Mouse (Mus musculus): ENCODE measurements around the gene Rnf41. TPM values are rescaled to one million over a fixed set of nuclear protein-coding genes. Genes with fewer than 3 reads are reported as not detected.
A peak's percentile ranks its signal among the peaks of the same experiment; 100 is the strongest.

The Rnf41 gene
- total RNA-seq, 4 experiments from 2014 or later, result 39.1 to 55.4 (median 50.8) TPM

DNA sequence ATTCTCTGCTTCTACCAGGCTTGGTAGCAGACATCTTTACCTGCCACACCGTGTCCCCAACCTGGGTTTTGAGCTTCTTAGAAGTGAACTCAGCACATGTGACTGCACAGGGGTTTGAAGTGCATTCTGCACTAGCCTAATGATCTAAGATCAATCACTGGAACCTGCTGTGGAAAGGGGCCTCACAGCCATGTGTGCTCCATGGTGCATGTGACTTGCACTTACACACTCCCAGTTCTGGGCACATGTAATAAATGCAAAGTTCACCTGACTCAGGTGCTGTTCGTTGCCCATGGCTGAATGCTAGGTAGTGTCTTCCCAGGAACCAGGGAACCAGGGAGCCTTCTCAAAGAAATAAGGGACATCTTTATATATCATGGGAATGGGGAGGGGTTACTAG, 22.0 kb downstream of the Rnf41 start:
- no peak for DNase-seq

DNA sequence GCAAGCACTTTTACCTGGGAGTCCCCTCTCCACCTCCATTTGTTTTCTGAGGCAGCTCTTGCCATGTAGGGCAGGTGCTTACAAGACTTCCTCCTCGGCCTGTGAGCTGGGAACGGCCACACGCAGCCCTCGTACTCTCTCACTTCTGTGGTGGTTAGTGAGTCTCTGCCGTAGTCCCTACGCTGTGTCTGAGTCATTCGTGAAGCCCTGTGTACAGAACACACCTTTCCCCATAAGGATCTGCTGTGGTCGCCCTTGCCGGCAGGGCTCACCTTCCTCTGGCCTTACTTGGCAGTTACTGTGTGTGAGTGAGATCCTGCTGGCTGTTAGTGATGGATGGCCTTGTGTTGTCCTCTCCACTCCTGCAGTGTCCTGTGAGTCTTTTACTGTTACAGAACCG, 23.2 kb downstream of the Rnf41 start:
- DNase-seq, result no peak

DNA sequence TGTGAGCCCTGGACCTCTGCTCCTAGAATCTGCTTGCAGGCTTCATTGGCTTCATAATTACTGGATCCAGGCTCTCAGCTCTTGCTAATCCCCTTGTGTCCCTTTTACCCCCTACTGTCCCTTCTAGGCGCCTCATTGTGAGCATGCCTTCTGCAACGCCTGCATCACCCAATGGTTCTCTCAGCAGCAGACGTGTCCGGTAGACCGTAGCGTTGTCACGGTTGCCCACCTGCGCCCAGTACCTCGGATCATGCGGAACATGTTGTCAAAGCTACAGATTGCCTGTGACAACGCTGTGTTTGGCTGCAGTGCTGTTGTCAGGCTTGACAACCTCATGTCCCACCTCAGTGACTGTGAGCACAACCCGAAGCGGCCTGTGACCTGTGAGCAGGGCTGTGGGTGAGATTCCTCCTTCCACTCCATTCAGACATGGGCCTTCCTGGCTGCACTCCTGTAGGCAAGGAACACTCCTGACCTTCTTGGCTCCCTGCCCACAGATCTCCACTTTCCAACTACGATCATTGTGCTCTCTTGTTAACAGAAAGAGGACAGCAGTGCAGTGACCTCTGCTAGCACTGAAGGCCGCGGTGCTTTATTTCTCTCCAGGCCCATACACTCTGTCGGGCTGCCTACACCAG, 23.8 kb downstream of the Rnf41 start:
- DNase-seq, result peak; percentile 75

DNA sequence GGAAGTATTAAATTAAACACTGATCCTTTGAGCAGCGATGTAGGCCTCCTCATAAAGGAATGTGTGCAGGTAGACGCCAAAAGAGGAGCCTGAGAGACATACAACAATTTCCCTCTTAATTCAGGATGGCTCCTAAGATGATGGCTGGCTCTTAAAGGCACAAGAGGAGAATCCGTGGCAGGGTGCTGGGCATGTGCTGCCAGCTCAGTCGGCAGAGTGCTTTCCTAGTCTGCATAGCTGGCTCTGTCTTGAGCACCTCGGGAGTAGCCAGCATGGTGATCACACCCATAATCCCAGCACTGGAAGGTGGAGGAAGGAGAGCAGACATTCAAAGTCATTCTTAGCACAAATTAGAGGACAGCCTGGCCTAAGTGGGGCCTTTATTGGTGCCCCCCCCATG, 24.4 kb downstream of the Rnf41 start:
- no peak for DNase-seq

DNA sequence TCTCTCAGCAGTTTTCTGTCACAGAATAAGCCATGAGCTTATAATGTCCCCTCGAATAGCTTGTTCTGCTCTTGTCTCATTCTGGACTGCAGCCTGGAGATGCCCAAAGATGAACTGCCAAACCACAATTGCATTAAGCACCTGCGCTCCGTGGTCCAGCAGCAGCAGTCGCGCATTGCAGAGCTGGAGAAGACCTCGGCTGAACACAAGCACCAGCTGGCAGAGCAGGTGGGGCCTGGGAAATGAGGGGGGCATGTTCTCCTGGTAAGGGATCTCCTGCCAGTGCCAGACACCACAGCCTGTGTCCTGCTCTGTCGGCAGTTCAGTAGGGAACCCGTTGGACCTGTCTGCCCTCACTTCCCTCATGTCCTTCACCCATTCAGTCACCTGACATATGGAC, 24.9 kb downstream of the Rnf41 start:
- DNase-seq, result no peak

DNA sequence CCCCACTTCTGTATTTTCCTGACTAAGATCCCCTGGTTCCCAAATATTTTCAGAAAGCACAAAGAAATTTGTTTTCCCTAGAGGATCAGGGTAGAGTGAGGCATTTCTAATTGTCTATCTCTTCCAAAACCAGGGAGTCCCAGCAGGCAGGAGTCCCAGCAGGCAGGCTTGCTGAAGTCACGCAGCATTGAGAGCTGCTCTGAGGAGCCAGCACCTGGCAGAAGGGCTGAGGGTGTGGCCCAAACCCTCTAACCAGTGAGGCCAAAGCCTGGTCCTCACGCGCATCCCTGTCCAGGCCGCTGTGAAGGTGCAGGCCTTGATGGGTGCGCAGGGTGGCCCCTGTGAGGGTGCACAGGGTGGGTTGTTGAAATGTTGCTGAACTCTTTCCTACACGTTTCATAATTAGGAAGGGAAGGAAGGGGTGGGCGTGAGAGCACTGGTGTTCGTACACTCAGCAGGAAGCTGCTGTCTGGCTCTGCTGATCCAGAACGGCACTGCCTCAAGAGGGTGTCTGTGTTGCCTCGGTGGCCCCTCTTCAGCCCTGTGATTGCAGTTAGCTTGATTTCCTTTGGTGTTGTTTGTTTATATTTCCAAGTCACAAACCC, 27.3 kb downstream of the Rnf41 start:
- no peak for DNase-seq

DNA sequence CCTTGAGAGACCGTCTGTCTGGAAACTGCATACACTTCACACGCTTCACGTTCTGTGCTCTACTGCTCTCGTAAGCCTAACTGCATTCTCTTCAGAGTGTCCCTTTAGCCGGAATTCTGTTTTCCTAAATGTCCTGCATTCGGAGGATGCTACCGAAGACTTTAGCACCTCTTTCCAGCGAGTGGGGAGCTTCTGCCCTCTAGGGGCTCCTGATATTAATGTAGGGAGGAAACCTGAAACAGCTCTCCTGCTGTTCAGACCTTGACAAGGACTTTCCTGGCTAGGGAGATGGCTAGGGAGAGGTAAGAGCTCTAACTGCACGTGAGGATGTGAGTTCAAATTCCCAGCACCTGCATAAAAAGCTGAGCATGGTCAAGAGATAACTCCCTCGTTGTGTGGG, 28.9 kb downstream of the Rnf41 start:
- DNase-seq, result no peak

DNA sequence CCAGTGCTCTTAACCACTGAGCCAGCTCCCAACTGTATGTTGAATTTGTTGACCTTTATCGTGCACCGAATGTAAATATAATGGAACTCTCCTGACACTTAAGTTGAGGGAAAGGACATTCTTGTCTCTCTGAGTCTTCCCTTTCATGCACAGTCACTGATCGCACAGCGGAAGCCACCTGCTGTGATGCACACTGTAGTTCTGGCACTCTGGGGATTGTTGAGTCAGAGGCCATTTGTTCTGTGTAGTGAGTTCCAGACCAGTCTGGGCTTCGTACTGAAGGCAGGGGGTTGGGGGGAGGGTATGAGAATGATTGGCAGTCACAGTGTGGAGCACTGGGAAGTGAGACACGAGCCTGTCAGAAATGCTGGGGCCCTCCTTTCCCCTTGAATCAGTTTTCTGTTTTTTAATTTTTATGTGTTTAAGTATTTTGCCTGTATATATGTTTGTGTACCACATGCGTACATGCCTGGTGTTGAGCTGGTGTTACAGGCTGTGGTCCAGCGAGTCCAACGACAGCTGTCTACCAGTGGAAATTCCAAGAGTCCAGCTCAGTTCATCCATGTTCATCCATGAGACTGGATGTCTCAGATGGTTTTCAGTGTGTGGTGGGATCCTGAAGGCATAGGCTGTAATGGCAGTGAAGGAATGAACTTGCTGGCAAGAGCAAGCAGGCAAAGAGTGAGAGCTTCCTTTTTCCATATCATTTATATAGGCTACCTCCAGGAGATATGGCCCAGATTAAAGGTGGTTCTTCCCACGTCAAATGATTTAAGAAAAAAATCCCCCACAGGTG, 30.1 kb downstream of the Rnf41 start:
- DNase-seq, result no peak

DNA sequence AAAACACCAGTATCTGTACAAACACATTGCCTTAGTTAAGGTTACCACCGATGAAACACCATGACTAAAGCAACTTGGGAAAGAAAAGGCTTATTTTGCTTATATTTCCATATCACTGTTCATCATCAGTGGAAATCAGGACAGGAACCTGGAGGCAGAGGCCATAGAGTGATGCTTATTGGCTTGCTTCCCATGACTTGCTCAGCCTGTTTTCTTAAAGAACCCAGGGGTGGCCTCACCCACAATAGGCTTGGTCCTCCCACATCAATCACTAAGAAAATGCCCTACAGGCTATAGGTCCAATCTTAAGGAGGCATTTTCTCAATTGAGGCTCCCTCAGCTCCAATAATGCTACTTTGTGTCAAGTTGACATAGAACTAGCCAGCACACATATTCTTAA, 31.3 kb downstream of the Rnf41 start:
- DNase-seq, result no peak

DNA sequence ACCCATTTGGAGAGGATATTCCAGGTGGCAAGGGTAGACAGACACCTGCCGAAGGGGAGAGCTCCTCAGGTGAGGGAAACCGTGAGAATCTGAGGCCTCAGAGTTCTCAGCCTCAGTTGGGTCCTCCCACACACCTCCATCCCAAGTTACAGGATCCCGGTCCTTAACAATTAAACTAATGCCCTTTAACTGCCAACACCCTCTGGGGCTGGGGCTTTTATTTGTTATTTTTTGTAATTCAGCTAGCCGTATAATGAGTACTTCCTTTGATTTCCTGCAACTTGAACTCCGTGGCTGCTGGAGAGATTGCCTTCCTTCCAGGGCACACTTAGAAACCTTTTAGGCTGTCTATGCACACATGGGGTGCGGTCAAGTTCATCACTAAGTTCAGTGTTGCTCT, 32.9 kb downstream of the Rnf41 start:
- no peak for DNase-seq

DNA sequence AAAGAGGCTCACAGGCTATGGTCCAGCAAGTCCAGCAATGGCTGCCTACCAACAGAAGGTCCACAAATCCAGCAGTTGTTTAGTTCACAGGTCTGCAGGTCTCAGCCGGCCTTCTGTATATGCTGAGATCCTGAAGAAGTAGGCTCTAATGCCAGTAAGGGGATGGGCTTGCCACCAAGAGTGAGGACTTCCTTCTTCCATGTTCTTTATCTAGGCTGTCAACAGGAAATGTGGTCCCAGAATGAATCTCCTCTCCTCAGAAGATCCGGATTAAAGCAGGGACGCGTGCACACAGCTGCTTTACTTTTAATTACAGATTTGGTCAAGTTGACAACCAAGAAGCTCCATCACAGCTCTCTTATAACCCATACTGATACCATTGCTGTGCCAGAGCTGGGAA, 34.0 kb downstream of the Rnf41 start:
- no peak for DNase-seq

DNA sequence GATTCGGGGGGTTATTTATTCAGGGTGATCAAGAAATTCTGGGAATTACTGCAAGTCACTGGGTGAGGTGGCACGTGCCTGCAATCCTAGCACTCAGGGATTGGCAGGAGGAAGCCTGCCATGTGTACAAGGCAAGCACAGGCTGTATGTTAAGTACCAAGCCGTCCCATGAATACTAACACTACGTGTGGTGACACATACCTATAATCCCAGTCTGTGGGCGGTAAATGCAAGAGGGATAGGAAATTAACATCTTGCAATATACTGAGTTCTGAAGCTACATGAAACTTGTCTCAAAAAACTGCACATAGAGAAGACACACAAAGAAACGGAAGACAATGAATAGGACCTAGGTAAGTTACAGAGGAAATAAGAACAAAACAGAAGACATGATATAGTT, 39.6 kb downstream of the Rnf41 start:
- DNase-seq, result no peak

DNA sequence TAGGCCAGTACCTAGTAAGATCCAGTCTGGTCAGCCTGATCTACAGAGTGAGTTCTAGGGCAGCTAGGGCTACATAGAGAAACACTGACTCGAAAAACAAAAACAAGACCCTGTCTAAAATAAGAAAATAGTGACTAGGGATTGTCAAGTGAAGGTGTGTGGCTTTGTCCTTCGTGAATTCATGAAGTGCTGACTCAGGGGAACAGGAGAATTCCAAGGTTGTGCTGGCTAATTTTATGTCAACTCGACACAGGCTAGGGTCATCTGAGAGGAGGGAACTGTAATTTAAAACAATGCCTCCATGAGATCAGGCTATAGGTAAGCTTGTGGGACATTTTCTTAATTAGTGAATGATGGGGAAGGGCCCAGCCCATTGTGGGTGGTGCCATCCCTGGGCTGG, 43.0 kb downstream of the Rnf41 start:
- no peak for DNase-seq

DNA sequence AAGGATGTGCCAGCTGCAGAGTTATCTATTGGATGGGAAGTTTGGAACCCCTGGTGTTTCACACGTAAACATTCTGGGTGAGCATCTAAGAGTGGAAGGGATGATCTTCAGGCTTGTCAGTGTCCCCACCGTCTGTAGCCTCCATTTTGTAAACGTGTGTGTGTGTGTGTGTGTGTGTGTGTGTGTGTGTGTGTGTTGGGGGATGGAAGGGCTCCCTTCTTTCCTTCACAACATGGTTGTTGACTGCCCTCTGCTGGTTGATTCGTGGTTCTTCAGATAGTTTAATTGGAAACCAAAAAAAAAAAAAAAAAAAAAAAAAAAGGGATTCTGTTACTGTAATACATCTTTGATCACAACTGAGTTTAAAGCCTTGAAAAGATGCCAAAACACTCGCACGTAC, 43.8 kb downstream of the Rnf41 start:
- DNase-seq, result no peak

DNA sequence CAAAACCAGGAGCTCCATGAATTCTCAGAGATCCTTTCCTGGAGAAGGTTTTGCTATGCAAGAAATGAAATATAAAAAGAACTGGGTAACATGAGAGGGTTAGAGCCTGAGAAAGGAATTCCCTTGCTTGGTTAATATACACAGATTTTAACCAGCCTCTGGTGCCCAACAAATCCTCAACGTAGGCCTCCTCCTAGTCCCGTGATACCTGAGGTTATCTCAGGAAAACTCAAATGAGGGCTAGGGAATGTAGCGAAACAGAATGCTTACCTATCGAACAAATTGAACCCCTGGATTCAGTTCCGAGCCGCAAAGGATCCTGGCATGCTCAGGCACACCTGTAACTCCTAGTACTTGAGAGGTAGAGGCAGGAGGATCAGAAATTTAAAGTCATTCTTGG, 46.2 kb downstream of the Rnf41 start:
- DNase-seq, result no peak

DNA sequence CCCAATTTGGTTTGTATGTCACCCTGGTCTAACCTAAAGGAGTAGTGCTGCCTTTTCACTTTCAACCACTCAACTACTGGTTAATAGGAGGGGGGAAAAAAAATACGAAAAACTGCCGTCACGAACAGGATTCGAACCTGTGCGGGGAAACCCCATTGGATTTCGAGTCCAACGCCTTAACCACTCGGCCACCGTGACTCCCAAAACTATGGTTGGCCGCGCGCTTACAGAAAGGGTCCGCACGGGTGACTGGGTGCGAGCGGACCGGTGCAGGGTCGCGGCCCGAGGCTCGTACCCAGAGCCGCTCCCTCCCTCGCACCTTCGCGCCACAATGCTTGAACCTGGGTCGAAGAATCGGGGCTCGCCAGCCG, 46.9 kb downstream of the Rnf41 start:
- DNase-seq, result peak; percentile 87

DNA sequence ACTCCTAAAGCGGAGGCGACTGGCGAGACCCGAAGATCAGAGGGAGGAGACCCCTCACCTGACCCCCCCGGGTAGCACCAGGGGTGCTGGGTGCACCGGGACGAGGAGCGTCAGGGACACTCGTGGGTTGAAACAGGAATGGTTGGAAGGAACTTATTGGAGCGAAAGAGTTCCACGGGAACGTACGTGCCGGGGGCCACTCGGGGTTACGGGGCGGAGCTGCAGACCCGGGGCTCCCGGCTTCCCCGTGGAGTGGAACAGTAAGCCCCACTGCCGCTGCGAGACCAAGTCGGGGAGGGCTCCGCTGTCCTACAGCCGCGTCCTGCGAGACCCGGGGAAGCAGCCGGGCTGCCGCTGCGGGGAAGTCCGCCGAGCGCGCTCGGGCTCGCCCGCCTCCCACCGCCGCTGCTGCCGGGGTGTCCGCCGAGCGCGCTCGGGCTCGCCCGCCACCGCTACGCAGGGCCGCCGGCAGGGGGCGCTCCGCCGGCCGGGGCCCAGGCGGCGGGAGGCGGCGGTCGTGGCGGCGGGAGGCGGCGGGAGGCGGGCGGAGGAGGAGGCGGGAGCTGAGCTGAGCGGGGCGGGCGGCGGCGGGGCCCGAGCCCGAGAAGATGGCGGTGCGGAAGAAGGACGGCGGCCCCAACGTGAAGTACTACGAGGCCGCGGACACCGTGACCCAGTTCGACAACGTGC, 47.4 kb downstream of the Rnf41 start, which contains the start of gene Smarcc2:
TSS of gene Smarcc2 (plus strand) at position 530 of the 690 bp plus-strand sequence.
- DNase-seq, result peak; percentile 66

DNA sequence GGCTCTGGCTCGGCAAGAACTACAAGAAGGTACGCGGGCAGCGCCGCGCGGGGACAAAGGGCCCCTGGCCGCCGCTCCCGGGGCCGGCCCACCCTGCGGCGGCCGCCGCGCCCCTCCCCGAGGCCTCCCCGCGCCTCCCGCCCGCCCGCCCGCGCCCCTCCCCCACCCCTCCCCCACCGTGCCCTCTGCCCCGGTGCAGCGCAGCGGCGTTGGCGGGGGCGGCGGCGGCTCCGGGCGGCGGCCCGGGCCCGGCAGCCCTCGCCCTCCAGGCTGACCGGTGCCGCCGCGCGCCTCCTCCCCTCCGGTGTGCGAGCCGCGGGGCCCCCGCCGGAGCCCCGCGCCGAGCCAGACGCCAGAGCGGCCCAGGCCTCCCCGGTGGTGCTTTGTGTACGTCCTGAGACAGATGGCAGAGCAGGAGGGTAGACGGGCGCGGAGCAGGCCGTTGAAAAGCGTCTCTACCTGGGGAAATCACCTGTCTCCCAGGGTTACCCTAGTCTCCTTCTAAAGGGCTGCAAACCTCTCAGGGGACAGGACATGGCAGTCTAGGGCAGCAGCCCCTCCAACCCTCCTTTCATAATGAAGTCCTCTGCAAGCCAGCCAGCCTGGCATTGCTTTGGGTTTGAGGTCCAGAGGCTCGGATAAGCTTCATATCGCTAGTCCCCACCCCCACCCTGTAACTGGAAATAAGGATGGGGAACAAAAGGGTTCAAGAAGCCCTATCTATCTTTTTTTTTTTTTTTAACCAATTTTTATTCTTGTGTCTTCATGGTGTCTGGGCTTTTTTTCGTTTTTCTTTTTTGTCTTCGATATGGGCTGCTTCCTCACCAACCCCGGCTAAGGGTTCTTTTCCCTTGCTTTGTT, 48.2 kb downstream of the Rnf41 start:
- DNase-seq, result no peak

DNA sequence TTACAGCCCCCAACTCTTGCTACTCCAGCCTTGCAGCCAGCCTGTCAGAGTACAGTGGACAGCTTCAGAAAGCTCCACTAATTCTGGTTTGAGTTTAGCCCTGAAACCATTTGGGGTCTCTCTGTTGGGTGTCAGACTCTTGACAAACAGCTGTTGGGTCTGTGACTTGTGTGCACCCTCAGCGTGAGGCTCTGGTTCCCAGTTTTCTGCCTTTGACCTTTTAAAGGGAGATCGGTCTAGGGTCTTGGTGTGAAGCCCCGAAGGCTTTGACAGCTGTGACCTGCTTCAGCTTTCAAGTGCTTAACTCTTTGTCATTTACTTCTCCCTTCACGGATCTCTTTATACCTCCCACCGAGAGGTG, 48.8 kb downstream of the Rnf41 start:
- no peak for DNase-seq

DNA sequence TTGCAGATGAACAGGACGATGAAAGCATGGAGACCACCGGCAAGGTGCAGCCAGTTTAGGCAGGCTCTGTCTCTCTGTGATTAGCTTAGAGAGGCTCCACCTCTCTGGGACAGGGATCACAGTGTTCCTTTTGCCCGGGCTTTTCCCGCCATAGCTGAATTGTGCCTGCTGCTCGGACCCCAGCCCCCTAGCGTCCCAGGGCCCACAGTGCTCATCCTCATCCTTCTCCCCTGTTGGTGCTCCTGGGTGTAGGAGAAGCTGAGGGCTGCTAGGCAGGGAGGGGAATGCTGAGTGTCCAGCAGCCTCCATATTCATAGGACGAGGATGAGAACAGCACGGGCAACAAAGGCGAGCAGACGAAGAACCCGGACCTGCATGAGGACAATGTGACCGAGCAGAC, 62.9 kb downstream of the Rnf41 start:
- no peak for DNase-seq

DNA sequence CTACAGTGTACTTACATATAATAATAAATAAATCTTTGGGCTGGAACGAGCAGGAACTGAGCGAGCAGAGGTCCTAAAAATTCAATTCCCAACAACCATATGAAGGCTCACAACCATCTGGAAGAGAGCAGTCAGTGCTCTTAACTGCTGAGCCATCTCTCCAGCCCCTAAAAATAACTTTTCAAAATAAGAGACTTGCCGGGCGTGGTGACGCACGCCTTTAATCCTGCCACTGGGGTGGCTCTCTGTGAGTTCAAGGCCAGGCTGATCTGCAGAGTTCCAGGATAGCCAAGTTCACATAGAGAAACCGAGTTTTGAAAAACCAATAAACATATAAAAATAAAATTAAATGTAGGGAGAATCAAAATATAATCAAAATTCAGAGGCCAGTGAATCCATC, 74.9 kb downstream of the Rnf41 start:
- DNase-seq, result peak; percentile 61

Data from adrenal gland, adult 8-10 months (tissue).